Mouse (Mus musculus) neural tube, embryonic 13.5 days (tissue): Measurements from ENCODE around the gene Ebf1. TPM values are rescaled to one million over a fixed set of nuclear protein-coding genes. Genes with fewer than 3 reads are reported as not detected.

ENCODE experiments used
- ATAC-seq: fragments of 200-750 bp; cut with Nextera tagmentation; 2 replicates; pipeline ENCODE4 v1.8.0; 2017; ENCODE audit warnings: low read depth, mild to moderate bottlenecking, moderate TSS enrichment, moderate library complexity
- H3K27ac ChIP-seq: fragments of 300-500 bp; sonication (generic); replicated peaks from 2 replicates; pipeline ENCODE4 v1.5.1; 2015; ENCODE audit warnings: moderate library complexity, mild to moderate bottlenecking, inconsistent platforms
- H3K27me3 ChIP-seq: fragments of 300-500 bp; sonication (generic); 2 replicates; pipeline ENCODE4 v1.6.1; 2015; ENCODE audit warnings: mild to moderate bottlenecking, inconsistent platforms
- H3K36me3 ChIP-seq: fragments of 300-500 bp; sonication (generic); 2 replicates; pipeline ENCODE4 v1.6.1; 2015; ENCODE audit warnings: mild to moderate bottlenecking, inconsistent platforms
- H3K4me1 ChIP-seq: fragments of 300-500 bp; sonication (generic); replicated peaks from 2 replicates; pipeline ENCODE4 v1.6.1; 2015; ENCODE audit warnings: inconsistent platforms
- H3K4me2 ChIP-seq: fragments of 300-500 bp; sonication (generic); 2 replicates; pipeline ENCODE4 v1.6.1; 2015; ENCODE audit warnings: inconsistent platforms, mild to moderate bottlenecking, moderate library complexity
- H3K4me3 ChIP-seq: fragments of 300-500 bp; sonication (generic); 2 replicates; pipeline ENCODE4 v1.5.1; 2015; ENCODE audit warnings: mild to moderate bottlenecking, inconsistent platforms
- H3K9ac ChIP-seq: fragments of 300-500 bp; sonication (generic); 2 replicates; pipeline ENCODE4 v1.6.1; 2015; ENCODE audit warnings: moderate library complexity, mild to moderate bottlenecking, inconsistent platforms
- H3K9me3 ChIP-seq: fragments of 300-500 bp; sonication (generic); 2 replicates; pipeline ENCODE4 v1.6.1; 2016; ENCODE audit warnings: inconsistent platforms
- WGBS: fragments of 180-500 bp; shearing (Covaris S2); methylation state at CpG from one replicate; pipeline ENCODE4 v1.1.7; 2015; 5-methylcytosine and 5-hydroxymethylcytosine counted together
- polyA plus RNA-seq: library from polyadenylated mRNA; unstranded; fragments of >200 nt; fragmentation: Nextera tagmentation; extraction: Ambion mirVana; gene quantifications from 2 replicates; pipeline ENCODE4 v1.2.1, GENCODE M21; 2015

Ebf1 gene
- polyA plus RNA-seq, 1 experiment from 2014 or later = 184 TPM

GRCm38 (mm10) chr11:44974271-44974670 lies 357.2 kb downstream of the Ebf1 start:
- WGBS = 95% methylated on average over 7 of the region's 7 CpGs
- ATAC-seq = no peak

DNA sequence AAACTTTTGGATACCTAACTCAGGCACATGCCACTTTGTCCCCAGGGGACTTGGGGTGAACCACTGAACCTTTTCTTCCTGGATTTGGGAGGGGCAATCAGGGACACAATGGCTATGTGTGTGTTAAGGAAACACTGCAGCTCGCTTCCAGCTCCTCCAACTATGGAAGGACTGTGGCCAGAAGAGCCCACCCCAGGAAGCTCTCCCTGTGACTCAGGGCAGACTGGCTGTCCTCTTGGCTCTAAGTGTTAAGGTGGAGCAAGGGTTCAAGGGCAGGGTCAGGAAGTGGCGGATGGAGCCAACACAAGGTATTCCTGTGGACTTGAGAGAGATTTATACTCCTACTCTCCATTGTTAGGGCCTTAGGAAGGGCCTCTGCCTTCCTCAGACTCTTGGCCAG lies 358.0 kb downstream of the Ebf1 start:
- H3K27me3 ChIP-seq = no peaks in the 10 kb centered on the region
- no peak overlapping the region for H3K4me2 ChIP-seq
- H3K4me3 ChIP-seq = no peak overlapping the region
- H3K36me3 ChIP-seq = no peaks in the 10 kb centered on the region
- H3K27ac ChIP-seq = peak overlapping the region; percentile 71; the same call in 1 of the 2 replicates
- H3K9me3 ChIP-seq = no peaks in the 10 kb centered on the region
- 44% methylated on average over 2 of the region's 2 CpGs for WGBS
- H3K9ac ChIP-seq = no peak overlapping the region
- H3K4me1 ChIP-seq = peaks cover 52% of the 10 kb centered on the region
- no peak for ATAC-seq

More at GRCm38 (mm10) chr11:44974271-44974670, 357.2 kb downstream of the Ebf1 start:
- Histone ChIP-seq H3K4me3 (no peak overlapping the region), H3K9ac (no peak overlapping the region), H3K27me3 (no peaks in the 10 kb centered on the region), H3K27ac (no peak overlapping the region), H3K4me2 (no peak overlapping the region), H3K4me1 (peaks cover 43% of the 10 kb centered on the region), H3K9me3 (no peaks in the 10 kb centered on the region), H3K36me3 (no peaks in the 10 kb centered on the region)

DNA sequence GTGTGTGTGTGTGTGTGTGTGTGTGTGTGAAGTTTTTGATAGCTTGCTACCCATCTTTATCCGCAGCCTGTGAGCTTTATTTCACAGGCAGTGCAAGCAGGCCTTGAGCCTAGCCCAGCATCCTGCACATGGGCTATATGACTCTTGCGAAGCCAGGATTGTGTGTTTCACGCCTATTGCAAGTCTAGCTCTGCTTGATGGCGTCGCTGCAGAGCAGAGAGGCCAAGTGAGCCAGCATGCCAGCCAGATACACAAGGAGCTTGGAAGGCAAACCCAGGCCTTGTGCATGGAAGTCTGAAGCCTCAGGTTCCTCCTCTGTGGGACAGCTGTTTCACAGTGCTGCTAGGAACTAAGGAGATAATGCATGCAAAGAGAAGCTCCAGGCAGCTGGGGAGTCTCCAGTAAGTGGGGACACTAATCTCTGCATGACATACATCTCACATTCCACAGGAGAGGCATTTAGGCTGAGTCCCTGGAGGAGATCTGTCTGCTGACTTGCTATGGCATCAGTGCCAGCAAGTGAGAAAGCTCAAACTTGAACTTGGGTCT lies 359.2 kb downstream of the Ebf1 start:
- Histone ChIP-seq H3K4me3 (no peak overlapping the region), H3K36me3 (no peaks in the 10 kb centered on the region), H3K9me3 (no peaks in the 10 kb centered on the region), H3K9ac (no peak overlapping the region), H3K4me1 (peaks cover 61% of the 10 kb centered on the region), H3K27ac (peak overlapping the region; percentile 71), H3K27me3 (no peaks in the 10 kb centered on the region), H3K4me2 (no peak overlapping the region)
- WGBS = 68% methylated on average over 5 of the region's 5 CpGs
- ATAC-seq = no peak

GRCm38 (mm10) chr11:44977921-44978397 lies 360.8 kb downstream of the Ebf1 start:
- Histone ChIP-seq H3K9ac (no peak overlapping the region), H3K4me2 (no peak overlapping the region), H3K27ac (peak overlapping the region; percentile 71), H3K9me3 (no peaks in the 10 kb centered on the region), H3K27me3 (no peaks in the 10 kb centered on the region), H3K4me1 (peaks cover 77% of the 10 kb centered on the region), H3K36me3 (no peaks in the 10 kb centered on the region), H3K4me3 (no peak overlapping the region)
- 34% methylated on average over 4 of the region's 4 CpGs for WGBS
- ATAC-seq = peak; percentile 57

GRCm38 (mm10) chr11:44979391-44979790 lies 362.3 kb downstream of the Ebf1 start:
- H3K4me3 ChIP-seq = no peak overlapping the region
- no peaks in the 10 kb centered on the region for H3K36me3 ChIP-seq
- H3K9ac ChIP-seq = no peak overlapping the region
- H3K9me3 ChIP-seq = no peaks in the 10 kb centered on the region
- WGBS = 83% methylated on average over 5 of the region's 5 CpGs
- peaks cover 87% of the 10 kb centered on the region for H3K4me1 ChIP-seq
- no peak overlapping the region for H3K4me2 ChIP-seq
- no peaks in the 10 kb centered on the region for H3K27me3 ChIP-seq
- peak overlapping the region; percentile 71 for H3K27ac ChIP-seq
- no peak for ATAC-seq

GRCm38 (mm10) chr11:44982225-44982624 lies 365.1 kb downstream of the Ebf1 start:
- H3K4me3 ChIP-seq = no peak overlapping the region
- peaks cover 72% of the 10 kb centered on the region for H3K4me1 ChIP-seq
- H3K27me3 ChIP-seq = no peaks in the 10 kb centered on the region
- H3K4me2 ChIP-seq = no peak overlapping the region
- 10% methylated on average over 9 of the region's 9 CpGs for WGBS
- no peaks in the 10 kb centered on the region for H3K36me3 ChIP-seq
- no peaks in the 10 kb centered on the region for H3K9me3 ChIP-seq
- H3K27ac ChIP-seq = peak overlapping the region; percentile 59
- peak overlapping the region; percentile 34; the same call in 1 of the 2 replicates for H3K9ac ChIP-seq
- no peak for ATAC-seq

GRCm38 (mm10) chr11:44983961-44984360 lies 366.8 kb downstream of the Ebf1 start:
- H3K36me3 ChIP-seq = no peaks in the 10 kb centered on the region
- no peaks in the 10 kb centered on the region for H3K27me3 ChIP-seq
- H3K27ac ChIP-seq = peak overlapping the region; percentile 50
- no peak for ATAC-seq
- H3K4me1 ChIP-seq = peaks cover 55% of the 10 kb centered on the region
- 55% methylated on average over 6 of the region's 6 CpGs for WGBS
- H3K4me2 ChIP-seq = no peak overlapping the region
- H3K4me3 ChIP-seq = no peak overlapping the region
- H3K9ac ChIP-seq = no peak overlapping the region
- H3K9me3 ChIP-seq = no peaks in the 10 kb centered on the region

GRCm38 (mm10) chr11:44984381-44984780 lies 367.3 kb downstream of the Ebf1 start:
- no peak for ATAC-seq
- H3K9ac ChIP-seq = no peak overlapping the region
- no peaks in the 10 kb centered on the region for H3K27me3 ChIP-seq
- no peak overlapping the region for H3K4me3 ChIP-seq
- peak overlapping the region; percentile 50 for H3K27ac ChIP-seq
- no peaks in the 10 kb centered on the region for H3K36me3 ChIP-seq
- no peaks in the 10 kb centered on the region for H3K9me3 ChIP-seq
- H3K4me2 ChIP-seq = no peak overlapping the region
- 29% methylated on average over 7 of the region's 7 CpGs for WGBS
- H3K4me1 ChIP-seq = peaks cover 50% of the 10 kb centered on the region

GRCm38 (mm10) chr11:44987796-44988195 lies 370.7 kb downstream of the Ebf1 start:
- Histone ChIP-seq H3K4me3 (no peak overlapping the region), H3K27ac (no peak overlapping the region), H3K27me3 (no peaks in the 10 kb centered on the region), H3K36me3 (peaks cover 8% of the 10 kb centered on the region), H3K9me3 (no peaks in the 10 kb centered on the region), H3K4me2 (no peak overlapping the region), H3K9ac (no peak overlapping the region), H3K4me1 (peaks cover 27% of the 10 kb centered on the region)
- 29% methylated on average over 4 of the region's 4 CpGs for WGBS
- ATAC-seq = no peak

- Histone ChIP-seq H3K27ac (no peak overlapping the region), H3K4me3 (no peak overlapping the region), H3K9ac (no peak overlapping the region), H3K36me3 (peaks cover 15% of the 10 kb centered on the region), H3K9me3 (no peaks in the 10 kb centered on the region), H3K27me3 (no peaks in the 10 kb centered on the region), H3K4me2 (no peak overlapping the region), H3K4me1 (peaks cover 19% of the 10 kb centered on the region)
- 77% methylated on average over 5 of the region's 5 CpGs for WGBS
- ATAC-seq = no peak
These were observed 385.7 kb downstream of the Ebf1 start for GRCm38 (mm10) chr11:45002681-45003286.

- Histone ChIP-seq H3K9me3 (no peaks in the 10 kb centered on the region), H3K4me2 (no peak overlapping the region), H3K27ac (peak overlapping the region; percentile 25; the same call in 1 of the 2 replicates), H3K36me3 (peaks cover 14% of the 10 kb centered on the region), H3K4me1 (peaks cover 23% of the 10 kb centered on the region), H3K27me3 (no peaks in the 10 kb centered on the region), H3K4me3 (no peak overlapping the region), H3K9ac (0 out of 2 replicates have a peak overlapping the region, but pooled peaks have one; percentile 18)
- WGBS = 41% methylated on average over 9 of the region's 9 CpGs
- no peak for ATAC-seq
These were observed 386.8 kb downstream of the Ebf1 start for GRCm38 (mm10) chr11:45003716-45004437.

GRCm38 (mm10) chr11:45007311-45007710 lies 390.2 kb downstream of the Ebf1 start:
- Histone ChIP-seq H3K4me2 (no peak overlapping the region), H3K27ac (no peak overlapping the region), H3K4me1 (peaks cover 23% of the 10 kb centered on the region), H3K9me3 (no peaks in the 10 kb centered on the region), H3K27me3 (no peaks in the 10 kb centered on the region), H3K4me3 (no peak overlapping the region), H3K9ac (no peak overlapping the region), H3K36me3 (peaks cover 6% of the 10 kb centered on the region; the same call in 1 of the 2 replicates)
- WGBS = 31% methylated on average over 11 of the region's 11 CpGs
- ATAC-seq = no peak
